Mouse (Mus musculus): ENCODE measurements at regions not wholly inside any gene's neighbourhood (a gene's known extent, or its start where the extent isn't known, plus 50 kb on each side); places are given as distances from the start of the nearest gene placed in this dataset.

GRCm38 (mm10) chr12:91997404-91997803 is 148.4 kb upstream of the Sel1l start:
- no peaks in the 10 kb centered on the region for H3K9me3 ChIP-seq (replicated peaks)
- H3K9ac ChIP-seq, result no peak overlapping the region
- no peaks in the 10 kb centered on the region for H3K27me3 ChIP-seq
- H3K4me2 ChIP-seq, result no peak overlapping the region
- ATAC-seq (replicated peaks; ENCODE audit: low FRiP score), result no peak
- no peak overlapping the region for H3K27ac ChIP-seq
- WGBS, result 19% methylated on average over 1 of the region's 1 CpGs
- no peaks in the 10 kb centered on the region for H3K4me1 ChIP-seq
- H3K36me3 ChIP-seq, result no peaks in the 10 kb centered on the region
- H3K4me3 ChIP-seq (replicated peaks), result no peak overlapping the region

GRCm38 (mm10) chr12:91995545-91995944 is 146.6 kb upstream of the Sel1l start:
- H3K4me3 ChIP-seq (replicated peaks), result no peak overlapping the region
- no peak for ATAC-seq (replicated peaks; ENCODE audit: low FRiP score)
- no peaks in the 10 kb centered on the region for H3K36me3 ChIP-seq
- H3K9me3 ChIP-seq (replicated peaks), result no peaks in the 10 kb centered on the region
- no peak overlapping the region for H3K4me2 ChIP-seq
- H3K27me3 ChIP-seq, result no peaks in the 10 kb centered on the region
- no peak overlapping the region for H3K9ac ChIP-seq
- 66% methylated on average over 2 of the region's 2 CpGs for WGBS
- no peaks in the 10 kb centered on the region for H3K4me1 ChIP-seq
- H3K27ac ChIP-seq, result no peak overlapping the region

GRCm38 (mm10) chr12:91986448-91986847 is 137.5 kb upstream of the Sel1l start:
- H3K36me3 ChIP-seq, result no peaks in the 10 kb centered on the region
- H3K27ac ChIP-seq, result no peak overlapping the region
- no peaks in the 10 kb centered on the region for H3K9me3 ChIP-seq (replicated peaks)
- H3K27me3 ChIP-seq, result no peaks in the 10 kb centered on the region
- no peaks in the 10 kb centered on the region for H3K4me1 ChIP-seq
- no peak overlapping the region for H3K4me2 ChIP-seq
- H3K9ac ChIP-seq, result no peak overlapping the region
- no peak overlapping the region for H3K4me3 ChIP-seq (replicated peaks)
- WGBS, result 89% methylated on average over 4 of the region's 4 CpGs
- ATAC-seq (replicated peaks; ENCODE audit: low FRiP score), result no peak

GRCm38 (mm10) chr12:91980321-91980720 is 131.4 kb upstream of the Sel1l start:
- 75% methylated on average over 7 of the region's 7 CpGs for WGBS
- Histone ChIP-seq H3K9me3 (replicated peaks) (no peaks in the 10 kb centered on the region), H3K4me1 (no peaks in the 10 kb centered on the region), H3K9ac (no peak overlapping the region), H3K27me3 (no peaks in the 10 kb centered on the region), H3K36me3 (no peaks in the 10 kb centered on the region), H3K4me2 (no peak overlapping the region), H3K4me3 (replicated peaks) (no peak overlapping the region), H3K27ac (no peak overlapping the region)
- ATAC-seq (replicated peaks; ENCODE audit: low FRiP score), result no peak

GRCm38 (mm10) chr12:91971045-91971444 is 122.1 kb upstream of the Sel1l start:
- Histone ChIP-seq H3K4me3 (replicated peaks) (no peak overlapping the region), H3K9ac (no peak overlapping the region), H3K9me3 (replicated peaks) (no peaks in the 10 kb centered on the region), H3K4me2 (no peak overlapping the region), H3K4me1 (no peaks in the 10 kb centered on the region), H3K27ac (no peak overlapping the region), H3K27me3 (no peaks in the 10 kb centered on the region), H3K36me3 (no peaks in the 10 kb centered on the region)
- WGBS, result 59% methylated on average over 1 of the region's 1 CpGs
- no peak for ATAC-seq (replicated peaks; ENCODE audit: low FRiP score)

GRCm38 (mm10) chr12:91965937-91966336 is 117.0 kb upstream of the Sel1l start:
- no peak overlapping the region for H3K4me3 ChIP-seq (replicated peaks)
- H3K27ac ChIP-seq, result no peak overlapping the region
- no peak for ATAC-seq (replicated peaks; ENCODE audit: low FRiP score)
- H3K4me2 ChIP-seq, result no peak overlapping the region
- H3K9me3 ChIP-seq (replicated peaks), result no peaks in the 10 kb centered on the region
- no peaks in the 10 kb centered on the region for H3K27me3 ChIP-seq
- 79% methylated on average over 1 of the region's 1 CpGs for WGBS
- no peak overlapping the region for H3K9ac ChIP-seq
- no peaks in the 10 kb centered on the region for H3K4me1 ChIP-seq
- no peaks in the 10 kb centered on the region for H3K36me3 ChIP-seq

GRCm38 (mm10) chr12:91963239-91963638 is 114.3 kb upstream of the Sel1l start:
- Histone ChIP-seq H3K4me1 (no peaks in the 10 kb centered on the region), H3K27me3 (no peaks in the 10 kb centered on the region), H3K36me3 (no peaks in the 10 kb centered on the region), H3K4me2 (no peak overlapping the region), H3K9ac (no peak overlapping the region), H3K27ac (no peak overlapping the region), H3K4me3 (replicated peaks) (no peak overlapping the region), H3K9me3 (replicated peaks) (no peaks in the 10 kb centered on the region)
- no peak for ATAC-seq (replicated peaks; ENCODE audit: low FRiP score)
- 57% methylated on average over 5 of the region's 5 CpGs for WGBS

- Histone ChIP-seq H3K27me3 (no peaks in the 10 kb centered on the region), H3K4me2 (no peak overlapping the region), H3K9me3 (replicated peaks) (no peaks in the 10 kb centered on the region), H3K9ac (no peak overlapping the region), H3K4me3 (replicated peaks) (no peak overlapping the region), H3K4me1 (no peaks in the 10 kb centered on the region), H3K27ac (no peak overlapping the region), H3K36me3 (no peaks in the 10 kb centered on the region)
- no peak for ATAC-seq (replicated peaks; ENCODE audit: low FRiP score)
- 67% methylated on average over 4 of the region's 4 CpGs for WGBS
Observed at GRCm38 (mm10) chr12:91958086-91958485, 109.1 kb upstream of the Sel1l start.

GRCm38 (mm10) chr12:91956411-91956810 is 107.5 kb upstream of the Sel1l start:
- WGBS, result 74% methylated on average over 3 of the region's 3 CpGs
- no peaks in the 10 kb centered on the region for H3K9me3 ChIP-seq (replicated peaks)
- no peak overlapping the region for H3K27ac ChIP-seq
- ATAC-seq (replicated peaks; ENCODE audit: low FRiP score), result no peak
- H3K36me3 ChIP-seq, result no peaks in the 10 kb centered on the region
- no peaks in the 10 kb centered on the region for H3K4me1 ChIP-seq
- H3K27me3 ChIP-seq, result no peaks in the 10 kb centered on the region
- no peak overlapping the region for H3K4me3 ChIP-seq (replicated peaks)
- H3K9ac ChIP-seq, result no peak overlapping the region
- no peak overlapping the region for H3K4me2 ChIP-seq

GRCm38 (mm10) chr12:91948602-91949167 is 99.7 kb upstream of the Sel1l start:
- WGBS, result 42% methylated on average over 8 of the region's 8 CpGs
- Histone ChIP-seq H3K4me2 (no peak overlapping the region), H3K9me3 (replicated peaks) (no peaks in the 10 kb centered on the region), H3K36me3 (no peaks in the 10 kb centered on the region), H3K4me1 (0 out of 2 replicates have a peak, but pooled peaks cover 2% of the 10 kb centered on the region), H3K27me3 (no peaks in the 10 kb centered on the region), H3K4me3 (replicated peaks) (no peak overlapping the region), H3K9ac (no peak overlapping the region), H3K27ac (peak overlapping the region; percentile 38)
- peak; percentile 90 for ATAC-seq (replicated peaks; ENCODE audit: low FRiP score)

- Histone ChIP-seq H3K27ac (peak overlapping the region; percentile 38), H3K9me3 (replicated peaks) (no peaks in the 10 kb centered on the region), H3K4me2 (no peak overlapping the region), H3K27me3 (no peaks in the 10 kb centered on the region), H3K9ac (no peak overlapping the region), H3K36me3 (no peaks in the 10 kb centered on the region), H3K4me1 (0 out of 2 replicates have a peak, but pooled peaks cover 2% of the 10 kb centered on the region), H3K4me3 (replicated peaks) (no peak overlapping the region)
- 43% methylated on average over 3 of the region's 3 CpGs for WGBS
- ATAC-seq (replicated peaks; ENCODE audit: low FRiP score), result peak; percentile 88
Observed at GRCm38 (mm10) chr12:91947998-91948397, 99.0 kb upstream of the Sel1l start.

- Histone ChIP-seq H3K27me3 (no peaks in the 10 kb centered on the region), H3K4me3 (replicated peaks) (no peak overlapping the region), H3K4me2 (no peak overlapping the region), H3K36me3 (no peaks in the 10 kb centered on the region), H3K27ac (no peak overlapping the region), H3K9me3 (replicated peaks) (no peaks in the 10 kb centered on the region), H3K9ac (no peak overlapping the region), H3K4me1 (0 out of 2 replicates have a peak, but pooled peaks cover 2% of the 10 kb centered on the region)
- ATAC-seq (replicated peaks; ENCODE audit: low FRiP score), result no peak
- WGBS, result 84% methylated on average over 3 of the region's 3 CpGs
Observed at GRCm38 (mm10) chr12:91946541-91946940, 97.6 kb upstream of the Sel1l start.
